ENCODE assay signal across 16 mouse cellular contexts in the genomic region with DNA sequence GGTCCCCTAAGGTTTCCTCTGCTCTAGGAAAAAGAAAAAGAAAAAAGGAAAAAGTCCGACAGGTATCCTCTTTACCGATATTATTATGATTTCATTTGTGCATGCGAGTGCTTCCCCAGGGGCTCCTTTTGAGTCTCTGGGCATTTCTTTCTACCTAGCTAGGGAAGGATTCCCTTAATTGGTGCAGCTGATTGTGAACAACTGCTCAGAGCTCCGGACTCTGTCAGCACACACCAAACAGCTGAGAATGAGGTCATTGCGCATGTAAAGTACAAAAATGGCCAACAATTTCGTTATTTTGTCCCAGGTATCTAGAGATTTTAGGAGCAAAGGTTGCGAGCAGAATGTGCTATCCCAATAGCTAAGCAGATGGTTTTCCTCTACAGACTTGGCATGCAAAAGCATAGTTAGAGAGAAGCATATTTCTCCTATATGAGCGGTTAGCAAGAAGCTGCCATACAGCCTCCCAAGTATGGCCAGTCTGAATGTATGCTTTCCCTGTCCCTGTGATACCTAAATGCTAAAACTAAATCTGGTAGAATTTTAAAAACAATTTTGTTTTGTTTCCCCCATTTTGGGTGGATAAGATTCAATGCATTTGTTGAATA.
DNase-seq lines count a peak whose midpoint lies in the region; ATAC-seq lines count a peak whose summit lies in the region.
"Had no signal": no experiment of that assay in that cellular context is flagged by ENCODE, and none has a peak within 500 bp of the region (broad histone marks: within the 10 kb centered on the region; RNA-seq: fewer than 3 reads in every experiment).

No protein-coding gene starts in this region.

- H3K27ac ChIP-seq in forebrain, embryonic 15.5 days (replicated peaks) = peak overlapping the region; percentile 70
- H3K27ac ChIP-seq: left cerebral cortex, adult 2 months; limb, embryonic 12.5 days; liver, embryonic 14.5 days; stomach, embryonic 15.5 days had no signal

- no peak for DNase-seq in frontal cortex, postnatal 25 days (ENCODE audit: low spot score in 2 of 2)
- DNase-seq in right cerebral cortex, postnatal 4 days = peak; percentile 3
- DNase-seq in right cerebral cortex, postnatal 25 days = no peak
- peak; percentile 4 for DNase-seq in retina, postnatal 1 day
- DNase-seq in right cerebral cortex, adult 18-20 months = no peak
- DNase-seq in yolk sac, embryonic 10.5 days (ENCODE audit: low spot score) = no peak
- DNase-seq: kidney, adult 8-10 months; spleen, adult 18-20 months; thymus, postnatal 25 days had no signal

- H3K4me1 ChIP-seq in forebrain, embryonic 15.5 days = peaks cover 14% of the 10 kb centered on the region
- H3K4me1 ChIP-seq: limb, embryonic 12.5 days; stomach, embryonic 15.5 days had no signal

- no peak overlapping the region for H3K4me2 ChIP-seq in forebrain, embryonic 15.5 days (replicated peaks)
- H3K4me2 ChIP-seq: limb, embryonic 12.5 days; stomach, embryonic 15.5 days had no signal

- no peaks in the 10 kb centered on the region for H3K9me3 ChIP-seq in forebrain, embryonic 15.5 days
- H3K9me3 ChIP-seq: limb, embryonic 12.5 days; stomach, embryonic 15.5 days had no signal

- no peaks in the 10 kb centered on the region for H3K27me3 ChIP-seq in forebrain, embryonic 15.5 days
- H3K27me3 ChIP-seq: limb, embryonic 12.5 days; stomach, embryonic 15.5 days had no signal

- H3K9ac ChIP-seq in forebrain, embryonic 15.5 days (replicated peaks) = no peak overlapping the region
- H3K9ac ChIP-seq: limb, embryonic 12.5 days; liver, embryonic 14.5 days; stomach, embryonic 15.5 days had no signal

- peak; percentile 57; the same call in 1 of the 2 replicates for ATAC-seq in frontal cortex, adult (ENCODE audit: low TSS enrichment)
- ATAC-seq in forebrain, embryonic 15.5 days (replicated peaks) = peak; percentile 81
- ATAC-seq: lung, postnatal 0 days had no signal

- H3K4me3 ChIP-seq in forebrain, embryonic 15.5 days = no peak overlapping the region
- H3K4me3 ChIP-seq: left cerebral cortex, adult 2 months; limb, embryonic 12.5 days; stomach, embryonic 15.5 days had no signal

- H3K36me3 ChIP-seq in forebrain, embryonic 15.5 days = no peaks in the 10 kb centered on the region
- H3K36me3 ChIP-seq: limb, embryonic 12.5 days; stomach, embryonic 15.5 days had no signal

- 32% methylated on average over 8 of the region's 8 CpGs for WGBS in forebrain, embryonic 15.5 days

Comparison
In these comparisons a context has a peak if more than half of its experiments do, and no peak if none do; other contexts are left out.
1. DNase-seq: peak in right cerebral cortex, postnatal 4 days (single experiment) and retina, postnatal 1 day (single experiment); none in frontal cortex, postnatal 25 days (0 of 2), right cerebral cortex, postnatal 25 days (single experiment), right cerebral cortex, adult 18-20 months (single experiment) and yolk sac, embryonic 10.5 days (single experiment).